Mouse (Mus musculus) macrophage (primary cell): ENCODE results near the gene Pgap2. TPM values are rescaled to one million over a fixed set of nuclear protein-coding genes. Genes with fewer than 3 reads are reported as not detected.
"Not testable (repeated sequence)": the region's sequence is repeated elsewhere in the genome, so short reads cannot be mapped to it uniquely, and the experiment has no call there.

Source experiments
- H3K27ac ChIP-seq: fragments of 350-480 bp; formaldehyde crosslinking; 2 replicates; pipeline ENCODE4 v1.9.0; 2021
- H3K36me3 ChIP-seq: fragments of 350-480 bp; formaldehyde crosslinking; 2 replicates; pipeline ENCODE4 v1.9.0; 2021; ENCODE audit errors: inconsistent target
- H3K4me3 ChIP-seq: fragments of 350-480 bp; formaldehyde crosslinking; 2 replicates; pipeline ENCODE4 v1.9.0; 2021; ENCODE audit errors: inconsistent target
- H3K79me2 ChIP-seq: fragments of 350-480 bp; formaldehyde crosslinking; 2 replicates; pipeline ENCODE4 v1.9.0; 2021; ENCODE audit errors: inconsistent target
- WGBS: methylation state at CpG from one replicate; pipeline ENCODE4 v1.1.7; 2026; ENCODE audit warnings: inconsistent platforms; ENCODE audit not compliant: missing documents; 5-methylcytosine and 5-hydroxymethylcytosine counted together
- polyA plus RNA-seq: library from polyadenylated mRNA; stranded (reverse); fragments of 250-400 nt; gene quantifications from 3 replicates; pipeline ENCODE4 v1.2.4, GENCODE M21; 2018; ENCODE audit warnings: inconsistent platforms

Gene Pgap2
- polyA plus RNA-seq, 1 experiment from 2014 or later: 35.9 TPM

- H3K36me3 ChIP-seq, H3K4me3 ChIP-seq: not testable (repeated sequence)
- peaks cover 30% of the 10 kb centered on the region; the same call in 1 of the 2 replicates for H3K79me2 ChIP-seq
- WGBS: 81% methylated on average over 8 of the region's 10 CpGs
- H3K27ac ChIP-seq: peak overlapping the region; percentile 83
Observed at GRCm38 (mm10) chr7:102266021-102266400, 56.0 kb downstream of the Pgap2 start.

DNA sequence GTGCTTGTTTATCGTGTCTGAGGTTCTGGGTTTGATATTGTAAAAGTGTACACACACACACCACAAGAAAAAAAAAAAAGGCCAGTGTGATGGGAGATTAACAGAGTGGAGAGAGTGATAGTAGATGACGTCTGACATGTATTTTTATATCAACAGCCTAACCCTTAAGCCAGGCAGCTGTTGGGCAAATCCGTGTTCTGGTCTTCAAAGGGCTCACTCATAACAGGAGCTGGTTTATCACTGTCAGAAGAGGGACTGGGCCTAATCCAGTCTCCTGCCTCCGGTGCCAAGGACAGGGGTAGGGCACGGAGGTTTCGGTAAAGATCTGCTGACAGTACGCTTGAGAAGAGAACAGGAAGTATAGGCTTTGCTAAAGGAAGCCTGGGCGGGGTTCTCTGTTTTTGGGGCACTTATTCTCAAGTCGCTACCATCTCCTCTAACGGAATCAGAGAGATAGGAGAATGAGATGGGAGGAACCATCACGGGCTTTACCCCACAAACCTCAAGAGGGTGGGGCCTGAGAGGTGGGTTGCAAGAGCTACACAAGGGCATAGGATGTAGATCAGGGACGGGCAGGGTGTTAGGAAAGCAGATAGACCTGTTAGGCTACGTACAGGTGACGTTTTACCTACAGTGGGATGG, 56.5 kb downstream of the Pgap2 start:
- H3K36me3 ChIP-seq: no peaks in the 10 kb centered on the region
- WGBS: 5% methylated on average over 14 of the region's 14 CpGs
- H3K4me3 ChIP-seq: peak overlapping the region; percentile 36
- H3K79me2 ChIP-seq: peaks cover 34% of the 10 kb centered on the region; the same call in 1 of the 2 replicates
- H3K27ac ChIP-seq: peak overlapping the region; percentile 83

- peak overlapping the region; percentile 83 for H3K27ac ChIP-seq
- peaks cover 41% of the 10 kb centered on the region; the same call in 1 of the 2 replicates for H3K79me2 ChIP-seq
- H3K4me3 ChIP-seq: peak overlapping the region; percentile 36
- under 1% methylated on average over 31 of the region's 34 CpGs for WGBS
- no peaks in the 10 kb centered on the region for H3K36me3 ChIP-seq
Observed at GRCm38 (mm10) chr7:102267113-102267579, 57.1 kb downstream of the Pgap2 start.

GRCm38 (mm10) chr7:102267601-102268394, 57.8 kb downstream of the Pgap2 start, which contains the start of gene Stim1:
Gene Stim1 (plus strand): TSS chr7:102267806.
- WGBS: under 1% methylated on average over 58 of the region's 73 CpGs
- Histone ChIP-seq H3K4me3 (peak within 1 kb of the TSS; percentile 65), H3K36me3 (no peaks in the 10 kb centered on the region), H3K27ac (peak within 1 kb of the TSS; percentile 83), H3K79me2 (peaks cover 46% of the 10 kb centered on the region; the same call in 1 of the 2 replicates)

- no peaks in the 10 kb centered on the region for H3K36me3 ChIP-seq
- H3K27ac ChIP-seq: no peak overlapping the region
- peak overlapping the region; percentile 65 for H3K4me3 ChIP-seq
- 2% methylated on average over 12 of the region's 12 CpGs for WGBS
- H3K79me2 ChIP-seq: peaks cover 52% of the 10 kb centered on the region; the same call in 1 of the 2 replicates
Observed at GRCm38 (mm10) chr7:102268395-102268748, 58.4 kb downstream of the Pgap2 start.

GRCm38 (mm10) chr7:102272422-102272948, 62.5 kb downstream of the Pgap2 start:
- peaks cover 85% of the 10 kb centered on the region; the same call in 1 of the 2 replicates for H3K79me2 ChIP-seq
- no peaks in the 10 kb centered on the region for H3K36me3 ChIP-seq
- 97% methylated on average over 3 of the region's 3 CpGs for WGBS
- no peak overlapping the region for H3K27ac ChIP-seq
- H3K4me3 ChIP-seq: no peak overlapping the region

DNA sequence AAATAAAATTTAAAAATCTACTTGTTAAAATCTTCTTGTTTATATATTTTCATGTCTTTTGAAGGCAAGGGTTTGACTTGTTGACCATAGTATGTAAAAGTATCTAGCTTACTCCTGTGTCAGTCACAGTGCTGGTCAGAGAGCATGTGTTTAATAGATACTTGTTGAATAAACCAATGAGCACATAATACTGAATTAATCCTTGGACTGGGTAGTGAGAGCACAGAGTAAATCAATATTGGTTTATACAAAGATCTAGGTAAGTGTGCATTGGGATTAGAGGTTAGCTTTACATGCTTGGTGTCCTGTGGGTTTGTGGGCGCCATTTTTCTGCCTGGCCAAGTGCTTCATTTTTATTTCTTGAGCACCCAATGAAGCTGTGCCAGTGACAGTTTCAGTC, 71.4 kb downstream of the Pgap2 start:
- WGBS: 93% methylated on average over 1 of the region's 1 CpGs
- no peak overlapping the region for H3K4me3 ChIP-seq
- peaks cover 45% of the 10 kb centered on the region; the same call in 1 of the 2 replicates for H3K79me2 ChIP-seq
- no peaks in the 10 kb centered on the region for H3K36me3 ChIP-seq
- no peak overlapping the region for H3K27ac ChIP-seq

DNA sequence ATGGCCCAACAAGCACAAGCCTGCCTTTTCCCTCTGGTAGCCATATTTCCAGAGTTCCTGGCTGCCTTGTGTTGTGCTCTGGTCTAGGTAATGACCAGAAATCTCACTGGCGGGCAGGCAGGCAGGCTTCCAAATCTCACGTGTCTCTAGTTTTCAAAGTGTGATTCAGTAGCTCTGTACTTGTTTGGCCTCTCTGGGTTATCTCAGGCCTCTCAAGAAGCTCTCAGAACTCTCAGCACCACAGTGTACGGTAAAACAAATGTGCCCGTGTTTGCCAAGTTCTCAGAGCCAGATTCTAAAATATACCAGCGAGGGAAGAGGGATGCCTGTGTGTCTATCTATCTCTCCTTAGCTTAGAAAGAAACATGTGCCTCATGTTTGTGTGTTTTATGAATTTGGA, 72.3 kb downstream of the Pgap2 start:
- H3K79me2 ChIP-seq: peaks cover 40% of the 10 kb centered on the region; the same call in 1 of the 2 replicates
- no peaks in the 10 kb centered on the region for H3K36me3 ChIP-seq
- no peak overlapping the region for H3K27ac ChIP-seq
- WGBS: 96% methylated on average over 5 of the region's 5 CpGs
- H3K4me3 ChIP-seq: no peak overlapping the region

Other genes with a start within 250 kb of the Pgap2 start
- 56.7 to 120 TPM (median 96.3 TPM) in 3 replicates for gene Il18bp, start 191.5 kb upstream of the Pgap2 start, polyA plus RNA-seq
- 17.9 to 24.1 TPM (median 19.6 TPM) in 3 replicates for gene Rnf121, start 144.7 kb upstream of the Pgap2 start, polyA plus RNA-seq
- gene Xndc1, start 144.7 kb upstream of the Pgap2 start, polyA plus RNA-seq: 9.5 to 11.5 TPM (median 11.5 TPM) in 3 replicates
- gene Xntrpc, start 144.5 kb upstream of the Pgap2 start, polyA plus RNA-seq: 0.07 to 0.19 TPM in 2 of 3 replicates, not detected in the other
- gene Trpc2, start 127.1 kb upstream of the Pgap2 start, polyA plus RNA-seq: 0.13 TPM in 1 of 3 replicates, not detected in the others
- gene Art1, start 108.5 kb upstream of the Pgap2 start, polyA plus RNA-seq: not detected in 3 replicates
- not detected in 3 replicates for gene Art5, start 100.7 kb upstream of the Pgap2 start, polyA plus RNA-seq
- not detected in 3 replicates for gene Chrna10, start 93.4 kb upstream of the Pgap2 start, polyA plus RNA-seq
- gene Nup98, start within 50 bp of the Pgap2 start, polyA plus RNA-seq: 30.0 to 31.7 TPM (median 30.9 TPM) in 3 replicates
- 307 to 396 TPM (median 393 TPM) in 3 replicates for gene Rhog, start 45.8 kb downstream of the Pgap2 start, polyA plus RNA-seq
- gene Stim1, start 57.6 kb downstream of the Pgap2 start, polyA plus RNA-seq: 32.9 to 38.1 TPM (median 35.0 TPM) in 3 replicates
- 17.3 to 71.9 TPM (median 64.3 TPM) in 3 replicates for gene Rrm1, start 231.5 kb downstream of the Pgap2 start, polyA plus RNA-seq